Mouse (Mus musculus): ENCODE data around the gene Nr3c2. TPM values are rescaled to one million over a fixed set of nuclear protein-coding genes. Genes with fewer than 3 reads are reported as not detected.

Gene Nr3c2
- total and polyA plus RNA-seq, 2 experiments from 2014 or later, result 5.7 to 6.0 TPM

GRCm38 (mm10) chr8:77044849-77045248 is 145.6 kb downstream of the Nr3c2 start:
- Histone ChIP-seq H3K27ac (ENCODE audit: low read depth, low read length) (no peak overlapping the region), H3K4me1 (ENCODE audit: insufficient read depth, low read length) (no peaks in the 10 kb centered on the region), H3K36me3 (ENCODE audit: insufficient read depth, low read length) (no peaks in the 10 kb centered on the region), H3K4me3 (ENCODE audit: low read depth, low read length) (no peak overlapping the region), H3K9me3 (ENCODE audit: low read length) (no peaks in the 10 kb centered on the region), H3K4me2 (ENCODE audit: low read depth, low read length, poor library complexity, severe bottlenecking) (no peak overlapping the region), H3K9ac (replicated peaks; ENCODE audit: low read length, poor library complexity, severe bottlenecking) (no peak overlapping the region), H3K27me3 (ENCODE audit: insufficient read depth, low read length) (no peaks in the 10 kb centered on the region)
- WGBS, result 90% methylated on average over 12 of the region's 12 CpGs
- no peak for ATAC-seq (ENCODE audit: low FRiP score)
- DNase-seq (ENCODE audit: low spot score), result no peak
- TF ChIP-seq CTCF (IDR thresholded peaks at IDR 0.05), result no peak

GRCm38 (mm10) chr8:77045711-77046110 is 146.5 kb downstream of the Nr3c2 start:
- no peaks in the 10 kb centered on the region for H3K36me3 ChIP-seq (ENCODE audit: insufficient read depth, low read length)
- TF ChIP-seq CTCF (IDR thresholded peaks at IDR 0.05), result no peak
- no peak overlapping the region for H3K9ac ChIP-seq (replicated peaks; ENCODE audit: low read length, poor library complexity, severe bottlenecking)
- H3K27me3 ChIP-seq (ENCODE audit: insufficient read depth, low read length), result no peaks in the 10 kb centered on the region
- no peak overlapping the region for H3K27ac ChIP-seq (ENCODE audit: low read depth, low read length)
- no peak for DNase-seq (ENCODE audit: low spot score)
- no peak overlapping the region for H3K4me2 ChIP-seq (ENCODE audit: low read depth, low read length, poor library complexity, severe bottlenecking)
- H3K4me1 ChIP-seq (ENCODE audit: insufficient read depth, low read length), result no peaks in the 10 kb centered on the region
- no peak for ATAC-seq (ENCODE audit: low FRiP score)
- 76% methylated on average over 1 of the region's 1 CpGs for WGBS
- no peak overlapping the region for H3K4me3 ChIP-seq (ENCODE audit: low read depth, low read length)
- no peaks in the 10 kb centered on the region for H3K9me3 ChIP-seq (ENCODE audit: low read length)

GRCm38 (mm10) chr8:77046217-77046616 is 147.0 kb downstream of the Nr3c2 start:
- H3K4me1 ChIP-seq (ENCODE audit: insufficient read depth, low read length), result no peaks in the 10 kb centered on the region
- H3K27ac ChIP-seq (ENCODE audit: low read depth, low read length), result no peak overlapping the region
- no peak for ATAC-seq (ENCODE audit: low FRiP score)
- H3K36me3 ChIP-seq (ENCODE audit: insufficient read depth, low read length), result no peaks in the 10 kb centered on the region
- TF ChIP-seq CTCF (IDR thresholded peaks at IDR 0.05), result no peak
- no peaks in the 10 kb centered on the region for H3K9me3 ChIP-seq (ENCODE audit: low read length)
- H3K4me2 ChIP-seq (ENCODE audit: low read depth, low read length, poor library complexity, severe bottlenecking), result no peak overlapping the region
- DNase-seq (ENCODE audit: low spot score), result no peak
- no peak overlapping the region for H3K4me3 ChIP-seq (ENCODE audit: low read depth, low read length)
- no peak overlapping the region for H3K9ac ChIP-seq (replicated peaks; ENCODE audit: low read length, poor library complexity, severe bottlenecking)
- WGBS, result 95% methylated on average over 5 of the region's 5 CpGs
- no peaks in the 10 kb centered on the region for H3K27me3 ChIP-seq (ENCODE audit: insufficient read depth, low read length)

GRCm38 (mm10) chr8:77046731-77047130 is 147.5 kb downstream of the Nr3c2 start:
- Histone ChIP-seq H3K4me1 (ENCODE audit: insufficient read depth, low read length) (no peaks in the 10 kb centered on the region), H3K9me3 (ENCODE audit: low read length) (no peaks in the 10 kb centered on the region), H3K27me3 (ENCODE audit: insufficient read depth, low read length) (no peaks in the 10 kb centered on the region), H3K36me3 (ENCODE audit: insufficient read depth, low read length) (no peaks in the 10 kb centered on the region), H3K4me2 (ENCODE audit: low read depth, low read length, poor library complexity, severe bottlenecking) (no peak overlapping the region), H3K9ac (replicated peaks; ENCODE audit: low read length, poor library complexity, severe bottlenecking) (no peak overlapping the region), H3K27ac (ENCODE audit: low read depth, low read length) (no peak overlapping the region), H3K4me3 (ENCODE audit: low read depth, low read length) (no peak overlapping the region)
- DNase-seq (ENCODE audit: low spot score) (no peak), ATAC-seq (ENCODE audit: low FRiP score) (no peak)
- 83% methylated on average over 3 of the region's 3 CpGs for WGBS
- no peak for TF ChIP-seq CTCF (IDR thresholded peaks at IDR 0.05)

GRCm38 (mm10) chr8:77051399-77052275 is 152.4 kb downstream of the Nr3c2 start:
- Histone ChIP-seq H3K27ac (ENCODE audit: low read depth, low read length) (no peak overlapping the region), H3K4me3 (ENCODE audit: low read depth, low read length) (no peak overlapping the region)
- ATAC-seq (ENCODE audit: low FRiP score), result peak; percentile 44; the same call in 1 of the 2 replicates

GRCm38 (mm10) chr8:77055492-77056021 is 156.3 kb downstream of the Nr3c2 start:
- Histone ChIP-seq H3K27ac (ENCODE audit: low read depth, low read length) (no peak overlapping the region), H3K9me3 (ENCODE audit: low read length) (no peaks in the 10 kb centered on the region), H3K4me3 (ENCODE audit: low read depth, low read length) (no peak overlapping the region), H3K36me3 (ENCODE audit: insufficient read depth, low read length) (no peaks in the 10 kb centered on the region), H3K4me2 (ENCODE audit: low read depth, low read length, poor library complexity, severe bottlenecking) (no peak overlapping the region), H3K9ac (replicated peaks; ENCODE audit: low read length, poor library complexity, severe bottlenecking) (no peak overlapping the region), H3K27me3 (ENCODE audit: insufficient read depth, low read length) (no peaks in the 10 kb centered on the region), H3K4me1 (ENCODE audit: insufficient read depth, low read length) (no peaks in the 10 kb centered on the region)
- WGBS, result 96% methylated on average over 3 of the region's 3 CpGs
- DNase-seq (ENCODE audit: low spot score) (no peak), ATAC-seq (ENCODE audit: low FRiP score) (no peak)
- TF ChIP-seq CTCF (IDR thresholded peaks at IDR 0.05), result no peak

More at GRCm38 (mm10) chr8:77051399-77052275, 152.4 kb downstream of the Nr3c2 start:
- Histone ChIP-seq H3K9ac (replicated peaks; ENCODE audit: low read length, poor library complexity, severe bottlenecking) (no peak overlapping the region), H3K9me3 (ENCODE audit: low read length) (no peaks in the 10 kb centered on the region), H3K4me1 (ENCODE audit: insufficient read depth, low read length) (no peaks in the 10 kb centered on the region), H3K36me3 (ENCODE audit: insufficient read depth, low read length) (no peaks in the 10 kb centered on the region), H3K27me3 (ENCODE audit: insufficient read depth, low read length) (no peaks in the 10 kb centered on the region), H3K4me2 (ENCODE audit: low read depth, low read length, poor library complexity, severe bottlenecking) (no peak overlapping the region; the same call in 1 of the 2 replicates)
- no peak for TF ChIP-seq CTCF (IDR thresholded peaks at IDR 0.05)
- DNase-seq (ENCODE audit: low spot score), result peak; percentile 71
- 54% methylated on average over 10 of the region's 10 CpGs for WGBS

All from midbrain, postnatal 0 days (tissue).